Mouse (Mus musculus) CH12.LX (cell line): ENCODE data around the gene Gm17622.

ENCODE experiments used
- CTCF ChIP-seq, 2 experiments: IDR thresholded peaks in 1 of 2; conservative IDR thresholded peaks in 1 of 2; 2 replicates each; pipeline ENCODE4 v1.5.1; 2011 to 2012; ENCODE audit warnings: low read depth in 2 of 2, low read length in 2 of 2, improper control_type of control experiment in 1 of 2, inconsistent platforms in 1 of 2, mild to moderate bottlenecking in 1 of 2, moderate library complexity in 1 of 2
- MAX ChIP-seq: IDR thresholded peaks from 2 replicates; pipeline ENCODE4 v1.6.1; 2011; ENCODE audit warnings: low read length, improper control_type of control experiment
- NELFE ChIP-seq: IDR thresholded peaks from 2 replicates; pipeline ENCODE4 v1.6.1; 2011; ENCODE audit warnings: low read depth, low read length, improper control_type of control experiment
- POLR2A ChIP-seq: IDR thresholded peaks from 2 replicates; pipeline ENCODE4 v1.6.1; 2011; ENCODE audit warnings: low read depth, mild to moderate bottlenecking, improper control_type of control experiment, low read length
- POLR2AphosphoS2 ChIP-seq: IDR thresholded peaks from 2 replicates; pipeline ENCODE4 v1.6.1; 2011; ENCODE audit warnings: low read depth, low read length, improper control_type of control experiment
- RAD21 ChIP-seq: IDR thresholded peaks from 2 replicates; pipeline ENCODE4 v1.6.1; 2011; ENCODE audit warnings: low read depth, mild to moderate bottlenecking, low read length, improper control_type of control experiment, moderate library complexity
- SIN3A ChIP-seq: IDR thresholded peaks from 2 replicates; pipeline ENCODE4 v1.6.1; 2012; ENCODE audit warnings: low read length, improper control_type of control experiment, inconsistent platforms
- ZKSCAN1 ChIP-seq: IDR thresholded peaks from 2 replicates; pipeline ENCODE4 v1.6.1; 2012; ENCODE audit warnings: low read depth, inconsistent platforms, low read length, improper control_type of control experiment, borderline replicate concordance
- ZNF384 ChIP-seq: IDR thresholded peaks from 2 replicates; pipeline ENCODE4 v1.6.1; 2012; ENCODE audit warnings: low read depth, low read length, improper control_type of control experiment, inconsistent platforms

DNA sequence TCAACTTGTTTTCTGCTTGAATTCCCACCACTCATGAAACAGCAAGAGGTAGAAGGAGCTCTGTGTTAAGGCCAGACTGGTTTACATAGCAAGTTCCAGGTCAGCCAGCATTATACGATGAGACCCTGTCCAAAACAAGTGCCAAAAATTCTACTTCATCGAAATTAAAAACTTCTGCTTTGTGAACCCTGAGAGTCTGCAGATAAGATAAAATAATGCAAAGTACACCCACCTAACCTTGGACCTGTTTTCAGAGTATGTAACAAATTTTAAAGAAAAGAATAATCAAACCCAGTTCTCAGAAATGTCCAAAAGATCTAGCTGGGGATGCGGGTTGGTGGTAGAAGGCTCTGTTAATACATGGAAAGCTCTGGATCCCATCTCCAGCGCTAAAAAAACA, 31.9 kb upstream of the Gm17622 start:
- no peak for TF ChIP-seq RAD21
- TF ChIP-seq MAX = no peak
- no peak for TF ChIP-seq ZKSCAN1
- TF ChIP-seq NELFE = no peak
- no peak for TF ChIP-seq ZNF384
- no peak for TF ChIP-seq CTCF (conservative IDR thresholded peaks at IDR 0.05 in 1 of 2, IDR thresholded peaks at IDR 0.05 in 1 of 2; ENCODE audit: low read depth in 2 of 2, low read length in 2 of 2)
- no peak for TF ChIP-seq POLR2A
- no peak for TF ChIP-seq POLR2AphosphoS2
- no peak for TF ChIP-seq SIN3A
